Mouse (Mus musculus): ENCODE measurements around the gene Uqcrh.

DNA sequence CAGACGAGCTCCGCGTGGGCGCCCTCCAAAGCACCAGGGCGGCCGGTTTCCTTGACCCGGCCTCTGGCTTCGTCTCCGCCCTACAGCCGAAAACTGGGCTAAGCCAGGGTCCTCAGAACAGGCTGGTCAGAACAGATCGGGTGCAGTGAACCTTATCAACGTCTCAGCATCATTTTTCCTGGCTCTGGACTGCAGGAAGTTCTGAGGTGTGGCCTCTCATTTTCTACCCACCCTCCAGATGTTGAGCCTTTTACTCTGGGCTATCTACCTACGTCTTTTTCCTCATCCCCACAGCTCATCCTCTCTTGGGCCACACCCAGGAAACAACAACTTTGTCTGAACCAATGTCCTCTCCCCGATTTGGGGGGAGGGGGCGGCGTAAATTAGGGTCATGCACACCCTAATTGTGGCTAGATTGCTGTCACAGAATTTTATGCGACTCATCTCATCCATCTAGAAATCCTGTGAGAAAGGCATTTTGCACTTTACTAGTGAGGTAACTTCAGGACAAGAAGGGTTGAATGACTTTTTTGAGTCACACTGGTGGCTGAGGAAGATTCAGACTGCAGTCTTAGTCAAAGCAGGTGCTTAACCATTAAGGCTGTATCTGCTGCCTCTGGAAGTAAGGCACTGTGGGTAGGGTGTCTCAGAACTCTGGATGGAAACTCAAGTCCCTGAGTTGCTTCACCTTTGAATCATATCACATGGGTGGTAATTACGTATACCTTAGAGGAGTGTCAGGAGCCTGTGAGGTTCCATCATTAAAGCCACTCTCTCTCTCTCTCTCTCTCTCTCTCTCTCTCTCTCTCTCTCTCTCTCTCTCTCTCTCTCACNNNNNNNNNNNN lies 56.7 kb downstream of the Uqcrh start, which contains the start of gene Faah:
- TF ChIP-seq POLR2A (IDR thresholded peaks at IDR 0.05; ENCODE audit: borderline replicate concordance, low read depth, low read length), result no peak
- TF ChIP-seq CTCF (IDR thresholded peaks at IDR 0.05; ENCODE audit: low read depth, low read length), result no peak

Measured in bone marrow macrophage, adult 2 months (primary cell).